Mouse (Mus musculus) forebrain, postnatal 0 days (tissue): Measurements from ENCODE around the gene Ctbp2. TPM values are rescaled to one million over a fixed set of nuclear protein-coding genes. Genes with fewer than 3 reads are reported as not detected.

Experiments
- ATAC-seq: fragments of 200-750 bp; cut with Nextera tagmentation; 2 replicates; pipeline ENCODE4 v1.8.0; 2017; ENCODE audit warnings: mild to moderate bottlenecking, moderate library complexity
- DNase-seq: peaks from one replicate; pipeline ENCODE4 v3.0.0-alpha.2; 2015
- H3K27ac ChIP-seq: fragments of 300-500 bp; sonication (generic); 2 replicates; pipeline ENCODE4 v1.5.1; 2014; ENCODE audit warnings: low read depth, mild to moderate bottlenecking, antibody characterized with exemption, low read length, moderate library complexity, mixed read lengths
- H3K27me3 ChIP-seq: fragments of 300-500 bp; sonication (generic); 2 replicates; pipeline ENCODE4 v1.6.1; 2014; ENCODE audit warnings: mild to moderate bottlenecking, low read length, mixed read lengths; ENCODE audit not compliant: insufficient read depth
- H3K36me3 ChIP-seq: fragments of 300-500 bp; sonication (generic); 2 replicates; pipeline ENCODE4 v1.6.1; 2014; ENCODE audit warnings: mild to moderate bottlenecking, moderate library complexity; ENCODE audit not compliant: insufficient read depth
- H3K4me1 ChIP-seq: fragments of 300-500 bp; sonication (generic); 2 replicates; pipeline ENCODE4 v1.6.1; 2014; ENCODE audit warnings: antibody characterized with exemption; ENCODE audit not compliant: insufficient read depth
- H3K4me2 ChIP-seq: fragments of 300-500 bp; sonication (generic); 2 replicates; pipeline ENCODE4 v1.6.1; 2014; ENCODE audit warnings: low read depth, mild to moderate bottlenecking, moderate library complexity
- H3K4me3 ChIP-seq: fragments of 300-500 bp; sonication (generic); 2 replicates; pipeline ENCODE4 v1.5.1; 2014; ENCODE audit warnings: low read depth, low read length, mixed read lengths
- H3K9ac ChIP-seq: fragments of 300-500 bp; sonication (generic); 2 replicates; pipeline ENCODE4 v1.6.1; 2014; ENCODE audit warnings: mild to moderate bottlenecking
- H3K9me3 ChIP-seq: fragments of 300-500 bp; sonication (generic); 2 replicates; pipeline ENCODE4 v1.6.1; 2016; ENCODE audit warnings: low read length
- CTCF ChIP-seq: sonication (generic); IDR thresholded peaks from 2 replicates; pipeline ENCODE4 v1.5.1; 2016; ENCODE audit warnings: antibody characterized with exemption, control low read depth, low read depth
- WGBS: fragments of 180-500 bp; shearing (Covaris S2); extraction: QIAGEN DNeasy Blood & Tissue Kit; methylation state at CpG from one replicate; pipeline ENCODE4 v1.1.7; 2014; 5-methylcytosine and 5-hydroxymethylcytosine counted together
- polyA plus RNA-seq: library from polyadenylated mRNA; unstranded; fragments of >200 nt; fragmentation: Nextera tagmentation; extraction: Ambion mirVana; gene quantifications from 2 replicates; pipeline ENCODE4 v1.2.1, GENCODE M21; 2015
- total RNA-seq: library from RNA; depleted of rRNA; stranded (reverse); fragments of >200 nt; gene quantifications from 2 replicates; pipeline ENCODE4 v1.2.3, GENCODE M21; 2014

Gene Ctbp2
- total and polyA plus RNA-seq, 2 experiments from 2014 or later: 35.2 to 80.3 TPM

DNA sequence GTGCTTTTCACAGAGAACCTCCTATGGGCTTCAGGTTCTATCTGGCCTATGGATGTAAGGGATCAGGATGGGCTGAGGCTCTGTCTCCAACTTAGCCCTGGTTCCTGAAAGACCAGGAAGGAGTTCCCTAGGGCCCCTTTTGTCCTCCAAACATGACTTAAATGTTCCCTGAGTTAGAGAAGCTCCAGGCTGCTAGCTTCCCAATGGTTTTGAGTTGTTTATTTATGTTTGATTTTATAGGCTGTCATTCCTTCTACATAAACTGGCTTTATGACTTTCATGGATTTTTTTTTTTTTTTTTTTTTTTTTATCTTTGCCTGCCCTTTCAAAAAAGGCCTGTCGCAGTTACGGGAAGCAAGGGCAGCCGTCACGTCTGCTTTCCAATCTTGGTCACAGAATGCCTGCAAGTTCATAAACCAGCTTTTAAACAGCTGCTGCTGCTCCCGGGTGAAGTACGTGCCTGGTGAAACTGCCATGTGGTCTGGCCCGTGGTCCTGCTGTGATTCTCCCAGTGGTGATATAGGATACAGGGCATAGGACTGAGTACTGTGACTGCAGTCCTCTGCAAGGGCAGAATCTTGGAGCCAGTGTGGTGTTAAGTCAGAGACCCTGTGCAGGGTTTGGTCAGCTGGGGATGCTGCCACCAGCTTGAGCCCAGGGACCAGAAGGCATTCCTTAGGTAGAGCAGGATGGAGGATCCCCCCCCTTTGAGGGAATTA lies 37.4 kb upstream of the Ctbp2 start:
- TF ChIP-seq CTCF: no peak
- DNase-seq: no peak
- WGBS: 79% methylated on average over 7 of the region's 7 CpGs

DNA sequence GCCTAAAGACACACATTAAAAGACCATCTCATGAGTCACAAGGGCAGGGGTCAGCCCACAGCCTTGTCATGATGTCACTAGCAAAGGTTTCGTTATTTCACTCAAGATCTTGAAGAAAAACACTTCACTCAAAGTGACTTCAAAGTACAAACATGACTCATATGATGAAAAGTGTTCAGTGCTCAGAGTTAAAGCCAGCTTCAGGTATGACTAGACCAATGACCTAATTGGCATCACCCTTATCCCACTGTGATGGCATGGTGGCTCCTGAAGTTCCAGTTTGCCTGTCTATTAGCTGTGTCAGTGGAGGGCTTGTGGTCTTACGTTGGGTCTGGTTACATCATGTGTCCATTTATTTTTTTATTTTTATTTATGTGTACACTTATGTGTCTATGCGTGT lies 35.4 kb upstream of the Ctbp2 start:
- TF ChIP-seq CTCF: no peak
- WGBS: 91% methylated on average over 3 of the region's 3 CpGs
- Histone ChIP-seq H3K9ac (no peak overlapping the region), H3K4me3 (no peak overlapping the region), H3K27me3 (no peaks in the 10 kb centered on the region), H3K9me3 (no peaks in the 10 kb centered on the region), H3K4me2 (no peak overlapping the region), H3K36me3 (no peaks in the 10 kb centered on the region), H3K4me1 (no peaks in the 10 kb centered on the region), H3K27ac (no peak overlapping the region)
- DNase-seq: no peak
- no peak for ATAC-seq

More for the DNA sequence above, 37.4 kb upstream of the Ctbp2 start:
- Histone ChIP-seq H3K4me3 (no peak overlapping the region), H3K4me1 (no peaks in the 10 kb centered on the region), H3K27me3 (no peaks in the 10 kb centered on the region), H3K4me2 (no peak overlapping the region), H3K27ac (no peak overlapping the region), H3K36me3 (no peaks in the 10 kb centered on the region), H3K9me3 (no peaks in the 10 kb centered on the region), H3K9ac (no peak overlapping the region)
- ATAC-seq: no peak

DNA sequence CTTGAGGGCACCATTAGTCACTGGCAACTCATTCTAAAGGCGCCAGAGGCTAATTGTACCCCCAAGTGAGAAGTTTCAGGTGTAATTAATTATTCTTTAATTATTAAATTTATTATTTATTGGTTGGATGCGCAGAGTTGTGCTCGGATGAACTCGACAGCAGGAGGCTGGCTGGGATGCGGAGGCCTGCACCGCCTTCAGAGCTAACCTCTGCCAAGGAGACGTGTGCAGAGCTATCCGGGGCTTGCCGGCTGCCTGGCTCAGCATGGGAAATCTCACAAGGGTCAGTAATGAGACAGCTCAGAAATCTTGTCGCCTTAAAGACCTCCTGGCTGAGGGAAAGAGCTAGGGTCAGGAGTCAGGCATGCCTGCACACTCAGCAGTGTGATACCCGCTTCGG lies 31.5 kb upstream of the Ctbp2 start:
- Histone ChIP-seq H3K9ac (no peak overlapping the region), H3K27ac (no peak overlapping the region), H3K4me1 (no peaks in the 10 kb centered on the region), H3K9me3 (no peaks in the 10 kb centered on the region), H3K4me3 (no peak overlapping the region), H3K4me2 (no peak overlapping the region), H3K27me3 (no peaks in the 10 kb centered on the region), H3K36me3 (no peaks in the 10 kb centered on the region)
- DNase-seq: no peak
- no peak for TF ChIP-seq CTCF
- no peak for ATAC-seq
- WGBS: 68% methylated on average over 12 of the region's 12 CpGs

DNA sequence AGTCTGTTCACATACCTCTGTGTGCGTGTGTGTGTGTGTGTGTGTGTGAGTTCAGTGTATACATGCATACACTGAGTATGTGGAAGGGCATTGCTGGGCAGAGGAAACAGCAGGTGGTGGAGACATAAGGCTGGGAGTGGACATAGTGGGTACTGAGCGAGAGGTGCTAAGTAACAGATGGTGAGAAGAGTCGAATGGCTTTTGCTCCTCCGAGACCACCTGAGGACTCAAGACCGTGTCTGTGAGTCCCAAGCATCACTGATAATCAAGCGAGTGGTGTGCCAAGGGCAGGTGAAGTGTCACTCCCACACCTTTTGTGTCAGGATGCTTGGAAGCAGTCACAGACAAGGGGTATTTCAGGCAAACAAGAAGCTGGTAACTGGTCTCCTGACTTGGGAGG lies 30.7 kb upstream of the Ctbp2 start:
- H3K4me3 ChIP-seq: no peak overlapping the region
- DNase-seq: no peak
- H3K9ac ChIP-seq: no peak overlapping the region
- WGBS: 75% methylated on average over 6 of the region's 6 CpGs
- ATAC-seq: no peak
- H3K4me2 ChIP-seq: no peak overlapping the region
- no peak for TF ChIP-seq CTCF
- H3K27me3 ChIP-seq: no peaks in the 10 kb centered on the region
- H3K9me3 ChIP-seq: no peaks in the 10 kb centered on the region
- no peaks in the 10 kb centered on the region for H3K36me3 ChIP-seq
- no peaks in the 10 kb centered on the region for H3K4me1 ChIP-seq
- no peak overlapping the region for H3K27ac ChIP-seq

DNA sequence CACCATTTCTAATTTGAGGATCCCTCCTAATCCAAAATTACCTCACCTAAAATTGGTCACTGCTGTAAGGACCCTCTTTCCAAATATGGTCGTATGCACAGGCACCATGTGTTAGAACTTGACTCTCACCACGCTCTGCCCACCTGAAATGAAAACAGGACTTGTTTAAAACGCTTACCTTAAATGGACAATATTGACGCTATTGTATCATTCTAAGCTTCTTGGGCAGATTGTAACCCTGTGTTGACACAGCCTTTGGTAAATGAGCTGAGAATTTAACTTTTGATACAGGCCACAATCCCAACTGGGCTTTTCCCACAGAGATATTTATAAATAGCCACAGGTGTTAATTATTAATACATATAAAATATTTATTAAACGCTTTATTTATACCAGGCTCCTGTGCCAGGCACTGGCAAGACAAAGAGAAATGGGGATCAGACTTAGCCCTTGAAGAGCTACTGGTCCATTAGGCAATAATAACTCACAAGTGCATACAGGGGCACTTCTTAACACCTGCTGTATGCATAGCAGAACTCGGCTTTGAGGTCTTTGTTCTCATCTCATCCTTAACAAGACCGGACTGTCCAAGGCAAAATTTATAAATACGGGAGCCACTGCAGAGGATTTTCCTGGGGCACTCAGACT lies 15.7 kb upstream of the Ctbp2 start:
- TF ChIP-seq CTCF: no peak
- 82% methylated on average over 8 of the region's 8 CpGs for WGBS
- ATAC-seq (no peak), DNase-seq (no peak)
- H3K27ac ChIP-seq: no peak overlapping the region
- H3K9me3 ChIP-seq: no peaks in the 10 kb centered on the region
- no peak overlapping the region for H3K4me3 ChIP-seq
- H3K36me3 ChIP-seq: no peaks in the 10 kb centered on the region
- H3K4me2 ChIP-seq: no peak overlapping the region
- no peaks in the 10 kb centered on the region for H3K27me3 ChIP-seq
- H3K4me1 ChIP-seq: no peaks in the 10 kb centered on the region
- H3K9ac ChIP-seq: no peak overlapping the region

DNA sequence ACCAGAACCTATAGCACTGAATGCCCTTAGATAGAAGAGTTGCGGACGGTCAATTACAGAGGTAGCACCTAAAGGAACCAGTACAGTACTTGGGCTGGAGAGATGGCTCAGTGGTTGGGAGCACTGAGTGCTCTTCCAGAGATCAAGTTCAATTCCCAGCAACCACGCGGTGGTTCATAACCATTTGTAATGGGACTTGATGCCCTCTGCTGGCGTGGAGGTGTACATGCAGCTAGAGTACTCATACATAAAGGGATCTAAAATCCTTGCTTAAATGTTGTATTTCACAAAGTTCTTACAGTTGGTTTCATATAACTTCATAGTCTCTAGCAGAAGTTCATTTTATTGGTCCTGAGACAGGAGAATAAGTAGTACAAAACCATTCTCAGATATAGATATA lies 9.4 kb upstream of the Ctbp2 start:
- TF ChIP-seq CTCF: peak; percentile 29; the same call in 1 of the 2 replicates

DNA sequence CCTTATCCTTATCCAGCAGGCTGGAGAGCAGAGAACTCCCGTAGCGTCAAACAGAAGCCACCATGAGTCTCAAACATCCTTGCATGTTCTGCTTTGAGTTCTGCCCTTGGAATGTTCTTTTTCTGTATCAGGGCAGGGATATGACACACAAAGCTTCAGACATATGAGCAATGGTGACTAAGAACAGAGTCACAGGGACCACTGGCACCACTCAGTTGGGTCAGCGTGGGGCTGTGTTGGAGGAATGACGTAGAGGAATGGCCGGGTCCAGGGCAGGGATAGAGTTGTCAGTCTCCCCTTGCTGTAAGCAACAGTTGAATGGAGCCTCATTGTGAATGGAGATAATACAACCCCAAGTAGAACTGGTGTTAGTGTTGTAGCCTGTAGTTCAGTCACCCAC lies 8.5 kb upstream of the Ctbp2 start:
- no peak overlapping the region for H3K9ac ChIP-seq

More for the DNA sequence above, 9.4 kb upstream of the Ctbp2 start:
- DNase-seq (no peak), ATAC-seq (no peak)
- H3K27ac ChIP-seq: no peak overlapping the region
- no peaks in the 10 kb centered on the region for H3K4me1 ChIP-seq
- no peak overlapping the region for H3K4me2 ChIP-seq
- H3K4me3 ChIP-seq: no peak overlapping the region
- no peaks in the 10 kb centered on the region for H3K9me3 ChIP-seq
- 79% methylated on average over 5 of the region's 5 CpGs for WGBS
- no peaks in the 10 kb centered on the region for H3K36me3 ChIP-seq
- no peak overlapping the region for H3K9ac ChIP-seq
- H3K27me3 ChIP-seq: no peaks in the 10 kb centered on the region

More for the DNA sequence above, 8.5 kb upstream of the Ctbp2 start:
- TF ChIP-seq CTCF: no peak
- H3K4me3 ChIP-seq: no peak overlapping the region
- H3K9me3 ChIP-seq: no peaks in the 10 kb centered on the region
- H3K4me1 ChIP-seq: no peaks in the 10 kb centered on the region
- DNase-seq: no peak
- H3K4me2 ChIP-seq: no peak overlapping the region
- no peaks in the 10 kb centered on the region for H3K27me3 ChIP-seq
- H3K27ac ChIP-seq: no peak overlapping the region
- 96% methylated on average over 5 of the region's 5 CpGs for WGBS
- ATAC-seq: no peak
- H3K36me3 ChIP-seq: no peaks in the 10 kb centered on the region
